Mouse (Mus musculus) CD4-positive, CD25-positive, alpha-beta regulatory T cell, adult 4 months (primary cell): ENCODE results near the gene Ikbke. TPM values are rescaled to one million over a fixed set of nuclear protein-coding genes. Genes with fewer than 3 reads are reported as not detected.
"Not testable (repeated sequence)": the region's sequence is repeated elsewhere in the genome, so short reads cannot be mapped to it uniquely, and the experiment has no call there.

Source experiments
- ATAC-seq: one replicate; pipeline ENCODE4 v1.8.0; 2017
- polyA plus RNA-seq, 2 experiments: library from polyadenylated mRNA; unstranded; fragments of 100-300 nt; shearing (Covaris generic); gene quantifications; one replicate each; pipeline ENCODE4 v1.2.1; 2017

Gene Ikbke
- polyA plus RNA-seq, 2 experiments from 2014 or later = 108 to 204 TPM

- ATAC-seq = peak; percentile 87
Measured at GRCm38 (mm10) chr1:131280280-131280679, 874 bp upstream of the Ikbke start.

DNA sequence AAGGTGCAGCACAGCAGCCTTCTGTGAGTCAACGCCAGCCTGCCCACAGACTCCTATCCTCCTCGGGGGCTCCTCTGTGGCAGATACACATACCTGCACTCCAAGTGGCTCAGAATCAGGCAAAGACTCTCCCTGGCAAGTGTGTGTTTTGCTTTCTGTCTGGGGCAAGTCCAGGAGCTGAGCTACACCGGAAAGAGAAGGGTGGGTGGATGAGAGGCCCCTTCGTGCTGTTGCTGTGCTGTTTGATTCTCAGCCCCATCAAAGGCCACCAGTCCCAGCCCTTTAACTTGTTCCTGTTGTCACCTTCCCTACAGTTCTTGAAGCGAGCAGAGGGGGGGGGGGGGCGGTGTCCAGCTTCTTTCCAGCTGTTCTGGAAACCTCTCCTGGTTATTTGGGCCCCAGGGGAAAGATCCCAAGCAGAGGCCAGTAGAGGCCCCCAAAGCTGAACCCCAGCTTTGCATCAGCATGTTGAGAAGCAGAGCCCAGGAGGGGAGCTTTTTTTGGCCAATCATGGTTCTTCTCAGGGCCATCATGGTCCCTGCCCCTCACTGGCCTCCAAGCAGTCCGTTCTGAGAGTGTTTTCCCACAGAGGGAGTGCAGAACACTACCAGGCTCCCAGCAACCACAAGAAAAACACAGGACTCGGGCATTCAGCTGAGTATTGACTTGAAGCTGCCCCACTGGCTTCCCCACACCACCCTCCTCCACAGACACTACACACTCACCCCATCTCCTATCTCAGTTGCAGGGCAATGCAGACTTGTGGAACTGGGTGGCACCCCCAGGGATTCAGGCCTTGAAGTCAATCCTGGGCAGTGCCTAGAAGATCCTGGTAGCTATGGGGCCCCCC, 575 bp downstream of the Ikbke start:
- ATAC-seq = peak; percentile 65

- ATAC-seq = no peak
Measured at GRCm38 (mm10) chr1:131276831-131277230, 2.6 kb downstream of the Ikbke start.

DNA sequence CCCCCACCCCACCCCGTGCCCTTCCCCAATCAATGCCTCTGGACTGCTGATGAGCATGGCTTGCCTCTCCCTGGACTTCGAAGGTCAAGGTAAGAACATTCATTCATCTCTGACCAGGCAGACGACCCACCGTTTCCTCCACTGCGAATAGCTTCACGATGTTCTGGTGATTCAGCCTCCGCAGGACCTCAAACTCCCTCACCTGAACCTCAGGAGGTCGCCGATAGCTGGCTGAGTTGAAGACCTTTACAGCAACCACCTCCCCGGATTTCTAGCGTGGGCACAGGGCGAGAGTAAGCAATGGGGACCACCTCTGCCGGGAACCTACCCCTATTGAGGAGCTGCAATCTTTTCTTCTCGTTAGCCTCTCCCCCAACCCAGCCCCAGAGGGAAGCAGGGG, 3.8 kb downstream of the Ikbke start:
- ATAC-seq = no peak

GRCm38 (mm10) chr1:131274725-131275539, 4.5 kb downstream of the Ikbke start:
- no peak for ATAC-seq

- peak; percentile 82 for ATAC-seq
Measured at GRCm38 (mm10) chr1:131269797-131270578, 9.4 kb downstream of the Ikbke start.

DNA sequence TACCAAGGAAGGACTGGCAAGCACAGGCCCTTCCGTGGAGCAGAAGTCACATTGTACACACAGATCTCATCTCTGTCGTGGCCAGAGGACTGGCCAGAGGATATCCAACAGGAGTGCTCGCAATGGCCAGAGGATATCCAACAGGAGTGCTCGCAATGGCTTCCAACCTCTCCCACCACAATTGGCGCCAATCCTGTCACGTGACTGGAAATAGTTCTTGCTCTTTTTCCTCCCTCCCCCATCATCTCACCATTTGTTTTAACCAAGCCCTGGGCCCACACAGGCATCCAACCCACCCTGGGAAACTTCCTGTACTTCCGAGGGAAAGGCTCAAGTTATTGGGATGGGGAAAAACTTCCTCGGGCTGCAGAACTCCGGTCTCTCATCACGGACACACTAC, 10.6 kb downstream of the Ikbke start:
- no peak for ATAC-seq

DNA sequence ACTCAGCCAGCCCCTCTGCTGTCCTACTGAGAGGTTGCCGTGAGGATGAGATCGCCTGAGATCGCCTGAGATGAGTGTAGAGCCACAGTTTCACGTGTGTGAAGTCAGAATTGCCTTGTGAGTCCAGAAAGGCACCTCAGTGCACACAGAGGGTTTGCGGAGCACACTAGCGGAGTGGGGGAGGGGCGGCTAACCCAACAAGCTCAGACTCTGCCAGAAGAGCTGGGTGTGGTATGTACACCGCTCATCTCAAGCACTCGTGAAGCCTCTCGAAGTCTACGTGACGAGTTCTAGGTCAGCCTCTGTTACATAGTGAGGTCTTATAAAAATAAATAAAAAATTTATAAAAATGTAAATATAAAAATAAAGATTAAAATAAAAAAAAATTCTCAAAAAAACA, 15.5 kb downstream of the Ikbke start:
- ATAC-seq = no peak

- peak; percentile 46 for ATAC-seq
Measured at GRCm38 (mm10) chr1:131260309-131260656, 19.1 kb downstream of the Ikbke start.

DNA sequence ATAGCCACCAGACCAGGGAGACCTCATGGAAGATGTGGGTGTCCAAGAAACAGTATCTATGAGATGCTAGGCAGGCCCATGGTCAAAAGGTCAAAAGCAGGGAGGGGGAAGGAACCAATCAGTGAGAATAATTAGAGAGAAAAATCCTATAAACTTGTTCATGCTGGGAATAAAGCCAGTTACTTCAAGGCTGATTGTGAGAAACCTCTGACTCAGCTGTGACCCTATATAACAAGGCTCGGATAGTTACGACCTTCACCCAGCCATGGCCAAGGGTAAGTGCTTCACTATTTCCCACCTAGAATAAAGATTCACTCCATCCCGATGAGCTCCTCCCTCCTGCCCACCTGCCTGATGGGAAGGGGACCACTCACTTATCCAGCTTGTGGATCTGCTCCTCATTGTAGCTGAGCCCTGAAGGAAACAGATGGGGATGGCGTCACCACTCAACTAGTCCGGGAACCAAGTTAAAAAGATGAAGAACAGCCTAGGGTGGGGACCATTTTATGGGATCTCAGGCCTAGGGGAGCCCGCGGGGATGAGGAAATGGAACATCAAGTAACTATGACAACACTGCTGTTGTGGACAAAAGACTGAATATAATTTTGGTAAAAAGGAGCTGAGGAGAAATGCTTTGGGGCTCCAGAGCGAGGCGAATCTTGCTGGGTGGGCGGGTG, 19.6 kb downstream of the Ikbke start:
- ATAC-seq = no peak

DNA sequence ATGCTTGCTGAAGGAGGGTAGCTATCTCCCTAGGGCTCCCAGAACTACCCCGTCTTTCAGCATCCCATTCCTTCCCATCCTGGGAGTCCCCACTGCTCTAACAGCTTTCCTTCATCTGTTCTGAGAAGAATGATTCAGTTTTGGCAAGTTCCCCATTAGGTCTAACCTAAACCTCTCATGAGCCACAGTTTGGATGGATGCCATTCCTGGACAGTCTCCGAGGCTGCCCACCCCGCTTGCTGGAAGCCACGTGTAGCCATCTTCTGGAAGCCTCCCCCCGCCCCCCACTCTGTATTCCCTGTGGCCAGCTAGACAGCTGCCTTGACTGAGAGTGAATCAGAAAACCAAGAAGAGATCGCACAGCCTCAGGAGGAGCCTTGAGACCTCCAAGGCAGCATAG, 22.1 kb downstream of the Ikbke start:
- no peak for ATAC-seq

GRCm38 (mm10) chr1:131252516-131253250, 26.7 kb downstream of the Ikbke start:
- not testable (repeated sequence) for ATAC-seq

GRCm38 (mm10) chr1:131246433-131247395, 32.7 kb downstream of the Ikbke start:
- no peak for ATAC-seq

DNA sequence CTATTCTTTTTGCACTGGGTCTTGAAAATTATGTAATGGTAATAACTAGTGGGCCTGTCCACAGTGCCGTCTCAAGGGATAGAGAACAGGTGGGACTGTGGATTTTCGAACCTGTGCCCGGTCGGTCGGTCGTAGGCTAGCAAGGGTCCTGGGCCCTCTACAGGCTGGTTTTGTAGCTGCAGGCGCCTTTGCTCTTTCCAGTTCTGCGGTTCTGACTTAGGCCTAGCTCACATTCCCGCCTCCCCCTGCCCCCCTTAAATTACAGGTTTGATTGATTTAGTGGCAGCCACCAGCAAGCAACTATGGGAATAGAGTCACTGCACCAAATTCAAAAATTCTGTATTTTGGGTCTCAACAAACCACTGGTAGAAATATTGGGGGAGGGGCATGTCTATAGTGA, 33.5 kb downstream of the Ikbke start:
- ATAC-seq = peak; percentile 59

DNA sequence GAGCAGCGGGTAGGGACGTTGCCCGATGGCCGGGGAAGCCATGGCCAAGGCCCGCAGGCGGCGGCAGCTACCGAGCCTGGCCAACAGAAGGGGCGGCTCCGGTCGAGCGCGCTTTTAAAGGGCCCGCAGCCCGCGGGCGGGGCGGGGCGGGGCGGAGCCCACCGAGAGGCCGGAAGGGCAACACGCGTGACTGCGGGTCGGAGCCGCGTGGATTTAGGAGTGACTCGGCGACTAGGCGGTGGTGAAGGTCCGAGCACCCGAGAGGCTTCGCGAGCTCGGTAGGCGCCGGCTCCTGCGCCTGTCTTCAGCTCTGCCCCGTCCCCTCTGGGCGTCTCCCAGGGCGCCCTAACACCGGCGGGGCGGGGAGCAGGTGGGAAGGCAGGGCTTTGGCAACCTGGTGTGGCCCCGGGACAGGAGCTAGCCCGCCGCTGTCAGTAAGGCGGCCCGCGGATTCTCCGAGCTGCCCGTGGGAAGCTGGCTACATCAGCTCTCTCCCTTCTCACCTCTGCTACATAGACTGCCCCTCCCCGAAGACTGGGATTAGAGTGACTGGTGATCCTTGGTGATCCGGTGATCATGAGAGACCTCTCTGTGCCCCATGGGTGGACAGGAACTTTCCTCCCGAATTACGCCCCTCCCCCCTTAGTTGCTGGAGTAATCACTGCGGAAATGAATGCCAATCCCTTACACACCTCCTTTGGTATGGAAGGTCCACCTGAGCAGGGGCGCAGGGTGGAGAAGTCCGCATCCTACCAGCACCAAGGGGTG, 34.1 kb downstream of the Ikbke start, which contains the start of gene Rassf5:
TSS of gene Rassf5 (minus strand) at position 170 of the 768 bp plus-strand sequence.
- peak; percentile 50 for ATAC-seq

GRCm38 (mm10) chr1:131244536-131245088, 34.8 kb downstream of the Ikbke start:
- peak; percentile 18 for ATAC-seq

DNA sequence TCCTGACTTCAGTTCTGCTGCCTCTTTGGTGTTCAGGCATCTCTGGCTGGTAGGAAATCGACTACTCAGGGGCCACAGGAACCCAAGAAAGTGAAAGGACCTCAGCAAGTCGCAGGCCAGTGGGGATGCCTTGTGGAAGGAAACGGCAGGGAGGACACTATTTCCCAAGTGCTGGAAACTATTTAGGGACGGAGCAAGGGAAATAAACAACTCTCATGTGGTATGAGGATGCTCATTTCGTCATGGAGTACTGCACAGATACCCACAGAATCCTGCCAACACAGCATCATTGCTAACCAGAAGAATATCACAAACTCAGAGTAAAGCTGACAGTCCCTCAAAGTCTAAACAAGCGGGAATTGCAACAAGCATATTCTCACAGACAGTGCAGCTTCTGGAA, 36.5 kb downstream of the Ikbke start:
- no peak for ATAC-seq

- no peak for ATAC-seq
Measured at GRCm38 (mm10) chr1:131239576-131240193, 39.7 kb downstream of the Ikbke start.

DNA sequence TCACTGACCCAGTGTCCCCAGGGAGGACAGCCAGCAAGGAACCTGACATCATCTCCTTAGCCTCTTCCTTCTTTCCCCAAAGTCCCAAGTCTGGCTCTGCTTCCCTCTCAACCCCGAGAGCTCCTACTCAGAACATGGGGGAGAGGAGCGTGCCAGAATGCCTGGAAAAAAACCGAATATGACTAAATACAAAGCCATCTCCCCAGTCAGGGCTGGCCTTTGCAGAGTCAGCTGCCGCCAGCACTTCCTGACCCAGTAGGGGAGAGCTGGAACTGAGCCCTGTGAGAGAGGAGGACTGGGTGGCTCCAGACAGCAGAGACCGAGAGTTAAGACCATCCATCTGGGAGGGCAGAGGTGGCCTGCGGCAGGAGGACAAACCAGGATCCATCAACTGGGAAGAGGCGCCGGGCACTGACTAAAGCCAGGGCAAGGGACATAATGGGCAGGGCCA, 40.5 kb downstream of the Ikbke start:
- no peak for ATAC-seq
